Mouse (Mus musculus) brown adipose tissue, adult 24 weeks (tissue): ENCODE data around the gene Adcy5. TPM values are rescaled to one million over a fixed set of nuclear protein-coding genes. Genes with fewer than 3 reads are reported as not detected.

ENCODE experiments used
- H3K27ac ChIP-seq: fragments of 200-500 bp; replicated peaks from 2 replicates; pipeline ENCODE4 v1.5.1; 2012; ENCODE audit warnings: low read depth, mild to moderate bottlenecking, low read length
- H3K4me1 ChIP-seq: fragments of 200-500 bp; 2 replicates; pipeline ENCODE4 v1.6.1; 2012; ENCODE audit warnings: low read length, mixed read lengths; ENCODE audit not compliant: control insufficient read depth, insufficient read depth, insufficient read length
- H3K4me3 ChIP-seq: fragments of 200-500 bp; 2 replicates; pipeline ENCODE4 v1.5.1; 2012; ENCODE audit warnings: low read depth, mild to moderate bottlenecking, low read length, moderate library complexity; ENCODE audit not compliant: insufficient read depth
- polyA plus RNA-seq: library from polyadenylated mRNA; stranded (reverse); fragments of >200 nt; gene quantifications from 2 replicates; pipeline ENCODE4 v1.2.4, GENCODE M21; 2012; ENCODE audit not compliant: missing spikeins, insufficient read depth, insufficient read length

Adcy5 gene
- polyA plus RNA-seq, 1 experiment: 1.9 TPM

GRCm38 (mm10) chr16:35319335-35319734 lies 164.7 kb downstream of the Adcy5 start:
- Histone ChIP-seq H3K27ac (no peak overlapping the region), H3K4me1 (no peaks in the 10 kb centered on the region), H3K4me3 (no peak overlapping the region)

- H3K27ac ChIP-seq: no peak overlapping the region
- H3K4me1 ChIP-seq: no peaks in the 10 kb centered on the region
- H3K4me3 ChIP-seq: no peak overlapping the region
These were observed 165.1 kb downstream of the Adcy5 start for GRCm38 (mm10) chr16:35319773-35320172.

- H3K4me3 ChIP-seq: no peak overlapping the region
- H3K27ac ChIP-seq: no peak overlapping the region
- no peaks in the 10 kb centered on the region for H3K4me1 ChIP-seq
These were observed 175.8 kb downstream of the Adcy5 start for GRCm38 (mm10) chr16:35330451-35330850.

Other genes starting within 250 kb of the Adcy5 start
- 171 and 187 TPM in 2 replicates for gene Hacd2, start 132.4 kb upstream of the Adcy5 start, polyA plus RNA-seq
- gene Sec22a, start 209.0 kb downstream of the Adcy5 start, polyA plus RNA-seq: 26.0 and 26.9 TPM in 2 replicates